Mouse (Mus musculus) kidney, postnatal 36 days (tissue): ENCODE measurements at regions not wholly inside any gene's neighbourhood (a gene's known extent, or its start where the extent isn't known, plus 50 kb on each side); places are given as distances from the start of the nearest gene placed in this dataset.
"Not testable (repeated sequence)": the region's sequence is repeated elsewhere in the genome, so short reads cannot be mapped to it uniquely, and the experiment has no call there.

Experiments used
- DNase-seq, 2 experiments: peaks; one replicate each; pipeline ENCODE4 v3.0.0; 2021 to 2022; ENCODE audit warnings: mixed read lengths in 2 of 2

DNA sequence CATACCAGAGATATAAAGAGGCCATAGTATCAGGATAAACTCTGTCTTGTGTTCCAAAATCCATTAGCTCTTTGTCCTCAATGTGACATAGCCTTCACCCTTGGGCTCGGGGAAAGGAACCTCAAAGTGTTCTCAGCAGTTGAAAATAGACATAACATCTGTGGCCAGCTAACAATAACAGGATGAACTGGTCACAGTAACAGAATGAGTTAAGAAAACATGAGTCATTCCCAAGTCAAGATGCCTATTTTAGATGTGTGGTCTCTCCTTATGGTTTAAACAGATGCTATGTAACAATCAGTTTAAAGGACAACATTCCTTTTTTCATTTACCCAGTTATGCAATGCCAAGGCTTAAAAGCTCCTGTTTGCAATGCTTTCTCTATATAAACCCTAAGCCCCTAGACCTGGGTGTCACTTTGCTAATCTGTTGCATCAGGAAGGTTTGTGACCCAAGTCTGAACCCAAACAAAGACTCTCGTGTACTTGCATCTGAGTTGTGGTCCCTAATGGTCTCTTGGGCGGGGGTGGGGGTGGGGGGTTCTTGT, 920.5 kb upstream of the Dsel start:
- no peak for DNase-seq

DNA sequence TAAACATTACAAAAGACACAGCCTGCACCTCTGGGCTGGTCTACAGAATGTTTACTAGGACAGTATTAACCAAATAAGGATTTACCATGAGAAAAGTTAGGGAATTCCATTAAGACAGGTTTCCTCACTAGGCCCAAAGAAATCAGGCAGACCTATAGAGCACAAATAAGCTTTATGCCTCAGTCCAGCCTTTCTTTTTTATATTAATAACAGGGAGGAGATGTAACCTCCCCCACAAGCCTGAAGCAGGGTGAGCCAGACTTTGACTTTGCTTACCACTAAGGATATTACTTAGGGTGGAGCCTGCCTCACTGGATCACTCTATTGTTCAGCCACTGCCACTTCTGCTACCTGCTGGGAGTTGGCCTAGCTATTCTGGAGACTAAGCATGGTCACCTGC, 915.1 kb upstream of the Dsel start:
- DNase-seq, result peak in 1 of 2 experiments; percentile 3

DNA sequence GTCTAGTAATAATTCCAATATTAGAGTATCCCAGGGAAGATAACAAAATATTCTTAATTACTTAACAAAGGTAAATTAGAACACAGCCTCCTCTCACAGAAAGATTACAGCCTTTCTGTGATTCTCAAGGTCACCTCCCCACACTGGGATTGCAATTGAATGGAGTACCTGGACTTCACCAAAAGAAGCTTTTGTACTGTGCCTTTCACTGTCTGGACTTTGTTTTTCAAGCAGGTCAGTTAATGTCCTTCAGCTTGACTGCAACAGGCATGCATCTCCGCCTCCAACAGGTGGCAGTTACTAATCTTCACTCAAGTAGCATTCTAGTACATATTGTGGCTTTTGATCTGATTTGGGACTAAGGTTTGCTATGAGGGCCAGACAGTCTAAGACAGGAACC, 913.8 kb upstream of the Dsel start:
- peak in 1 of 2 experiments; percentile 11 for DNase-seq

DNA sequence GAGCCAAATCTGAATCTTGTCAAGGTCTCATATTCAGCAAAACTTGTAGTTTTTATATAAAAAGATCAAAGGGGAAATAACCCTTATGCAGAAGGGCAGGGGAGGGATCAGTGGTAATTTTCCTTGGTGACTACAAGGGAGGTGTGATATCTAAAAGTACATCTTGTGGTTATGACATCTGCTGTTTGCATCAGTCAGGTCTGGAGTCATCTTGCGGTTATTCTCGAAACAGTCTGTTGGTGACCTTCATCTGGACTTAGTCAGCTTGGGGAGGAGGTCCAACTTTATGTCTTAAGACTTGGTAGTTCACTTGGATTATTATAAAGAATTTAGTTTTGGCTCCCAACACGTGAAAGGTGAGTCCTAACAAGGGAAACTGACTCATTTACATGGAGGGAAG, 885.9 kb upstream of the Dsel start:
- DNase-seq, result not testable (repeated sequence)

- no peak for DNase-seq
Observed at GRCm38 (mm10) chr1:112748497-112748896, 883.8 kb upstream of the Dsel start.

DNA sequence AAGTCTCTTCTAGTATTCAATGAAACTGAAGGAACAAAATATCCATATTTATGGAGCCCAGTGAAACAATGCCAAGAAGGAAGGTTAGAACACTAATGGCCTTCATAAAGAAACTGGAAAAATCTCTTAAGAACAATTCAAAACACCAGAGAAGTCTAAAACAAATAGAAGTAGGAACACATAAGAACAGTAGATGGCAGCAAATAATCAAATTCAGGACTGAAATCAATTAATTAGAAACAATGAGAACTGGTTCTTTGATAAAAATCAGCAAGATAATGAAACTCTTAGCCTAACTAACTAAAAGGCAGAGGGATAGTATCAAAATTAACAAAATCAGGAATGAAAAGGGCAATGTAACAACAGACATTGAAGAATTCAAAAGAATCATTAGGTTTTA, 839.2 kb upstream of the Dsel start:
- no peak for DNase-seq

- DNase-seq, result no peak
Observed at GRCm38 (mm10) chr1:112658960-112659359, 794.2 kb upstream of the Dsel start.

GRCm38 (mm10) chr1:112638342-112638741, 773.6 kb upstream of the Dsel start:
- no peak for DNase-seq
